Mouse (Mus musculus) cerebellum, adult 2 months (tissue): Measurements from ENCODE around the gene Lcn8.

Experiments used
- CTCF ChIP-seq: fragments of 200-500 bp; IDR thresholded peaks from 2 replicates; pipeline ENCODE4 v1.5.1; 2011; ENCODE audit warnings: low read depth, mild to moderate bottlenecking, control low read depth, low read length, moderate library complexity, borderline replicate concordance; ENCODE audit not compliant: insufficient read depth
- POLR2A ChIP-seq: fragments of 200-500 bp; IDR thresholded peaks from 2 replicates; pipeline ENCODE4 v1.6.1; 2011; ENCODE audit warnings: low read length, control low read depth, borderline replicate concordance; ENCODE audit not compliant: insufficient read depth

DNA sequence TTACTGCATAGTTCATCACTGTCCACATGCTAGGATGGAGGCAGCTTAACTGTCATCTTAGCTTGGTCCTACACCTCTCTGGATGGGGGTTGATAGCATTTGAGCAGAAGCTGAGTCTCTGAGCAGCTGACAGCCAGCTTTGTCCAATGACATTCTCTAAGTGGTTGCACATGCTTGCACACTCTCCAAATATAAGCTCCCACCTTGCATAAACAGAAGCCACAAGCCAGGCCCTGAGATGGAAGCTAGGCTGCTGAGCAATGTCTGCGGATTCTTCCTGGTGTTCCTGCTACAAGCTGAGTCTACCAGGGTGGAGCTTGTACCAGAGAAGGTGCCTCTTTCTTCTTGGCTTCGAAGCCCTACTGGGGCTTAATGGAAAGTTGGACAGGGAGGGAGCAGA lies at the start of gene Lcn8:
- no peak for TF ChIP-seq POLR2A
- no peak for TF ChIP-seq CTCF
